Mouse (Mus musculus) kidney, adult 2 months (tissue): ENCODE measurements around the gene Trak1.

Experiments used
- CTCF ChIP-seq: fragments of 200-500 bp; conservative IDR thresholded peaks from 2 replicates; pipeline ENCODE4 v1.5.1; 2011; ENCODE audit warnings: low read depth, mild to moderate bottlenecking, control low read depth, low read length, moderate library complexity, mixed read lengths; ENCODE audit not compliant: insufficient read depth, insufficient read length
- POLR2A ChIP-seq: fragments of 200-500 bp; IDR thresholded peaks from one replicate; pipeline ENCODE4 v1.6.1; 2011; ENCODE audit warnings: low read depth, low read length, control low read depth

DNA sequence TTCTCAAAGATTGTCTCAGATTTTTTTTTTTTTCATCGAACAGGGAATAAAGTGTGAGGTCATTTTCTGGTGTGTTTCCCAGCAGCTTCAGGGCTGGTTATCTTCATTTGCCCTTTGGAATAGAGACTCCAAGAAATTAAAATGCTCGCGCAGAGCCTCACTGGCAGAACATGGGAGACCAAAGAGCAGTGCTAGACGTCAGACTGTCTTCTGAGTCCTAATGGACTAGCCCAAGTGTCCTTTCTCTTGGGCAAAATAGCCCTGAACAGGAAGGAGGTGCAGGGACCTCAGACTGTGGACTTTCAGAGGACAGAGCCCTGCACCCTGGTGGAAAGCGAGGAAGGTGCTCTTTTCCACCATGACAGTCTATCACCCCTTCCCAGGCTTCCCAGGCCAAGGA is 217.2 kb downstream of the Trak1 start:
- no peak for TF ChIP-seq POLR2A
- no peak for TF ChIP-seq CTCF
